Mouse (Mus musculus) limb, embryonic 12.5 days (tissue): Measurements from ENCODE around the gene Sox1. TPM values are rescaled to one million over a fixed set of nuclear protein-coding genes. Genes with fewer than 3 reads are reported as not detected.

Source experiments
- ATAC-seq: fragments of 200-750 bp; cut with Nextera tagmentation; 2 replicates; pipeline ENCODE4 v1.8.0; 2017; ENCODE audit warnings: low read depth, moderate TSS enrichment; ENCODE audit not compliant: insufficient number of reproducible peaks, insufficient read depth, low FRiP score, low TSS enrichment
- H3K27ac ChIP-seq: fragments of 300-500 bp; sonication (generic); 2 replicates; pipeline ENCODE4 v1.5.1; 2016; ENCODE audit warnings: mild to moderate bottlenecking, moderate library complexity
- H3K27me3 ChIP-seq: fragments of 300-500 bp; sonication (generic); 2 replicates; pipeline ENCODE4 v1.6.1; 2016; ENCODE audit warnings: mild to moderate bottlenecking, moderate library complexity
- H3K36me3 ChIP-seq: fragments of 300-500 bp; sonication (generic); 2 replicates; pipeline ENCODE4 v1.6.1; 2016; ENCODE audit warnings: mild to moderate bottlenecking, moderate library complexity
- H3K4me1 ChIP-seq: fragments of 300-500 bp; sonication (generic); replicated peaks from 2 replicates; pipeline ENCODE4 v1.6.1; 2016
- H3K4me2 ChIP-seq: fragments of 300-500 bp; sonication (generic); 2 replicates; pipeline ENCODE4 v1.6.1; 2016; ENCODE audit warnings: mild to moderate bottlenecking, moderate library complexity
- H3K4me3 ChIP-seq: fragments of 300-500 bp; sonication (generic); replicated peaks from 2 replicates; pipeline ENCODE4 v1.5.1; 2016; ENCODE audit warnings: mild to moderate bottlenecking
- H3K9ac ChIP-seq: fragments of 300-500 bp; sonication (generic); replicated peaks from 2 replicates; pipeline ENCODE4 v1.6.1; 2016; ENCODE audit warnings: mild to moderate bottlenecking, moderate library complexity
- H3K9me3 ChIP-seq: fragments of 300-500 bp; sonication (generic); 2 replicates; pipeline ENCODE4 v1.6.1; 2016; ENCODE audit warnings: mild to moderate bottlenecking, moderate library complexity
- WGBS: fragments of 180-500 bp; shearing (Covaris S2); methylation state at CpG from one replicate; pipeline ENCODE4 v1.1.7; 2016; 5-methylcytosine and 5-hydroxymethylcytosine counted together
- polyA plus RNA-seq: library from polyadenylated mRNA; unstranded; fragments of >200 nt; fragmentation: Nextera tagmentation; extraction: Ambion mirVana; gene quantifications from 2 replicates; pipeline ENCODE4 v1.2.1, GENCODE M21; 2016

Gene Sox1
- polyA plus RNA-seq, 1 experiment from 2014 or later: not detected

DNA sequence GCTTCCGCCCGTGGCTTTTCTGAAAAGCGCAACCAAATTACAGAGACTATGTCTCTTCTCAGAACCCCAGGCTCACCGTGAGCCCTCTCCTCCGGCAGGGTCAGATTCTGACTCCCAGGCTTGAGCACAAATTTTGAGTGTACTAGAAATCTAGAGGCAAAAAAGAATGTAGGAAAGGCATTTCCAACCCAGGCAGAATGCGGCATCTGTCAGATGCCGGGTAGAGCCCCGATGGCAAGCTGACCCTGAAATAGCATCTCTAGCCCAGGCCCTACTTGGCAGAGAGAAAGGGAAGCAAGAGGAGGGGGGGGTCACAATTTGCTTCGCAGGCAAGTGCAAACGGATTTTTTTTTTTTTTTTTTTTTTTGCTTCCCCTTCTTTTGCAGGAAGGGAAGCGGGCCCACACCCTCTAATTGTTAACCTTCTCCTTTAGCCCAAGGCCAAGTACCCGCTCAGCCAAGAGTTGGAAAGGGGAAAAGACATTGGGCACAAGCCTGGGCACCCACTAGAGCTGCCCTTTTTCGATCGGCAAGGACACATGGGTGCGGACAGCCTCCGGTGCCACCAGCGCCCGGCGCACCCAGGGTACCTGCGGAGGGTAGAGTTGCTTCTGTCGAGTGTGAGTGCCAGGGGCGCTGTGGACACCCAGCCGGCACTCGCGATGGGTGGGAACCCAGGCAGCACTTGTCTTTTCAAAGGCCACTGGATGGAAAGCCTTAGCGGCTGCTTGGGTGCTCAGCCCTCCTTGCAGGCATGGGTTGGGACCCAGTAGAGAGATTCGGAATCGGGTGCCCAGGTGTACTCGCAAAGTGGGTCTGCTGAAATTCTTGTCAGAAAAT lies 5.1 kb upstream of the Sox1 start:
- H3K4me1 ChIP-seq: peaks cover 17% of the 10 kb centered on the region
- H3K4me3 ChIP-seq: no peak overlapping the region
- 1% methylated on average over 29 of the region's 29 CpGs for WGBS
- no peaks in the 10 kb centered on the region for H3K9me3 ChIP-seq
- no peak overlapping the region for H3K27ac ChIP-seq
- peaks cover 96% of the 10 kb centered on the region for H3K27me3 ChIP-seq
- no peak overlapping the region for H3K4me2 ChIP-seq
- no peak overlapping the region for H3K9ac ChIP-seq
- no peaks in the 10 kb centered on the region for H3K36me3 ChIP-seq
- no peak for ATAC-seq

- Histone ChIP-seq H3K9ac (no peak overlapping the region), H3K4me2 (no peak overlapping the region), H3K4me1 (peaks cover 15% of the 10 kb centered on the region), H3K4me3 (no peak overlapping the region), H3K36me3 (no peaks in the 10 kb centered on the region), H3K9me3 (no peaks in the 10 kb centered on the region), H3K27ac (no peak overlapping the region), H3K27me3 (peaks cover 96% of the 10 kb centered on the region)
- 1% methylated on average over 38 of the region's 38 CpGs for WGBS
- no peak for ATAC-seq
Observed at GRCm38 (mm10) chr8:12390640-12391365, 4.3 kb upstream of the Sox1 start.

GRCm38 (mm10) chr8:12391366-12392250 lies 3.5 kb upstream of the Sox1 start:
- Histone ChIP-seq H3K4me2 (no peak overlapping the region), H3K4me3 (no peak overlapping the region), H3K36me3 (no peaks in the 10 kb centered on the region), H3K4me1 (peaks cover 12% of the 10 kb centered on the region), H3K27me3 (peaks cover 96% of the 10 kb centered on the region), H3K9ac (no peak overlapping the region), H3K27ac (no peak overlapping the region), H3K9me3 (no peaks in the 10 kb centered on the region)
- WGBS: 1% methylated on average over 37 of the region's 37 CpGs
- ATAC-seq: no peak

DNA sequence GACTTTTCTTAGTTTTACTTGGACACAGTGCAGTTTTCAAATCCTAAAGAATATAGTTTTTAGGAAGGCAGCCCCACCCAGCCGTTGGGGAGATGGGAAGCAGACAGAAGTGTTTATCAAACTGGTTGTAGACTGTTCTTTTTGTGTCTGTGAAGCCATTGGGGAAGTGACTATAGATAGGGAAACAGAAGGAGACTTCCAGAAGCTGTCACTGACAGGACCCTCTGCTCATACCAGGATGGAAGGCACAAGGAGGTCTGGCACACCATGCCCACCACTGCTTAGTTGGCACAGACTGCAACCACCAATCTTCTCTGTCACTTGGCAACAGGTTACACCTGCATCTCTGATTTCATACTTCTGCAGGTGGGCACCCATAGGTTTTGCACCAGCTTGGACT lies 2.3 kb upstream of the Sox1 start:
- Histone ChIP-seq H3K4me1 (peaks cover 21% of the 10 kb centered on the region), H3K36me3 (no peaks in the 10 kb centered on the region), H3K9ac (no peak overlapping the region), H3K4me3 (no peak overlapping the region), H3K9me3 (no peaks in the 10 kb centered on the region), H3K27ac (no peak overlapping the region), H3K27me3 (peaks cover 96% of the 10 kb centered on the region), H3K4me2 (no peak overlapping the region)
- 3% methylated on average over 1 of the region's 1 CpGs for WGBS
- ATAC-seq: no peak

DNA sequence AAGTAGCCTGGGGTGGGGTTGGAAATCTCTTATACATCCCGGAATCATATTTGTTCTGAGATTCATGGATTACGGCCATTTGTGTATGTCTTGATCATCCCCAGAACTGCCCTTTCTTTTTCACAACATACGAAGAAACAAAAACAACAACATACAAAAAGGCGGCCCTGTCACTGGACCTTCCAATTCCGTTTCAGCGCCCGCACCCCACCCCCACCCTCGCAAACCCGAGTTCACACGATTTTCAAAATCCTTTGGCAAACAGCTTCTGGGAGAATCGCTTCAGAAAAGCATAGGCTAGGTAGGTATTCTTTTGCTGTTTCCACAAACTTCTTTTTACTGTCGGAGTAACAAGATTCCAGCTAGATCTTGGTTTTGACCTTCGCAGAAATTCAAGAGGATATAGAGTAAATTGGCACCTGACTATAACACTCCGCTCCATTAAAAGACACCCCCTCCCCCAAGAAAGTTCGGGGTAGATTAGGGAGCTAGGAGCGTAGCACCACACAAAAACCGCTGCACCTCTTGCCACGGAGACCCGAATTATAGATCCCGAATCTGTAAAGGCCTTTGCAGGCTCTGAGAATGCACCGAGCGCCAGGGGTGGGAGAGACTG lies 602 bp upstream of the Sox1 start:
- H3K4me2 ChIP-seq: peak overlapping the region; percentile 65
- H3K36me3 ChIP-seq: no peaks in the 10 kb centered on the region
- no peak; the same call in 1 of the 2 replicates for ATAC-seq
- 2% methylated on average over 22 of the region's 22 CpGs for WGBS
- peaks cover 21% of the 10 kb centered on the region for H3K4me1 ChIP-seq
- no peaks in the 10 kb centered on the region for H3K9me3 ChIP-seq
- H3K27ac ChIP-seq: no peak overlapping the region
- H3K27me3 ChIP-seq: peaks cover 94% of the 10 kb centered on the region
- H3K9ac ChIP-seq: no peak overlapping the region
- H3K4me3 ChIP-seq: peak overlapping the region; percentile 43

GRCm38 (mm10) chr8:12396501-12397345 lies 1.6 kb downstream of the Sox1 start:
- peak overlapping the region; percentile 48 for H3K4me2 ChIP-seq
- H3K9me3 ChIP-seq: no peaks in the 10 kb centered on the region
- WGBS: under 1% methylated on average over 102 of the region's 118 CpGs
- H3K27ac ChIP-seq: no peak overlapping the region
- ATAC-seq: no peak
- no peaks in the 10 kb centered on the region for H3K36me3 ChIP-seq
- peaks cover 93% of the 10 kb centered on the region for H3K27me3 ChIP-seq
- H3K4me3 ChIP-seq: peak overlapping the region; percentile 36
- H3K4me1 ChIP-seq: peaks cover 34% of the 10 kb centered on the region
- 0 out of 2 replicates have a peak overlapping the region, but pooled peaks have one; percentile 18 for H3K9ac ChIP-seq

- under 1% methylated on average over 59 of the region's 59 CpGs for WGBS
- Histone ChIP-seq H3K9ac (0 out of 2 replicates have a peak overlapping the region, but pooled peaks have one; percentile 18), H3K27ac (no peak overlapping the region), H3K4me3 (peak overlapping the region; percentile 36), H3K4me1 (peaks cover 37% of the 10 kb centered on the region), H3K4me2 (peak overlapping the region; percentile 48), H3K27me3 (peaks cover 93% of the 10 kb centered on the region), H3K36me3 (no peaks in the 10 kb centered on the region), H3K9me3 (no peaks in the 10 kb centered on the region)
- no peak for ATAC-seq
Observed at GRCm38 (mm10) chr8:12397346-12397925, 2.3 kb downstream of the Sox1 start.

DNA sequence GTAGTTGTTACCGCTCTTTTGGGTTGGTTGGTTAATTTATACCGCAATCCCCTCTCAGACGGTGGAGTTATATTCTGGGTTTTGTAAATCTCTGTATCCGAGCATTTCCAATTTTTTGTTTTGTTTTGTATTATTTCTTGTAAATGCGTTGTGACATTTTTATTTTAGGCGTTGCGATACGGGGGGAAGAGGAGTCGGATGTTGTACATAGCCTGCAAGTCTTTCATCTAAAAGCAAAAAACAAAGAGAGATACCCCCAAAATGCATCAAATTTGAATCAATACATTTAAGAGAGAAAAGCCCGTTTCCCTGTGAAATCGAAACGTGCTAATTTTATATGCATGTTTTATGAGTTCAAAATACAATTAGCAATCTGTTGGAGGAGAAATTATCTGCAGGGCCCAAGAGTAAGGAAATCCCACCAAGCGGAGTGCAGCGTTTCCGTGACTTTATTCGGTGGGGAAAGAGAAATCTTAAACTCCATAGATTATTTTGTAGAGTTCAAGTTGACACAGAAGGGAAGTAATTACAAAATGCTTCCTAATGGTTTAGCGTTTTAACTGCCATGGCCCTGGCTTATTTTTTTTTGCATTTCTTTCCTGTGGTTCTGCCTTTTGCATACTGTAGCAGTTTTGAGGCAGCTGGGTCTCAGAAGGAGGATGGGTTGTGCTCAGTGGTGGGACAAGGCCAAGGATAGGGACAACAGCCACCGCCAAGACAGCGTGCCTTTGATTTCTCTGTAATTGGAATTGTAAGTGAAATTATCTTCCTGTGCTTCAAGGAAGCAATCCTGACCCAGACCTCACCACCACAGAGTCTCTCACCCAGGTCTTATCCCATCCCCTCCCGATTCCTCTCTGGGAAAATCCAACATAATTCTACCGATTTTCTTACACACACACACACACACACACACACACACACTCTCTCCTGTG lies 3.2 kb downstream of the Sox1 start:
- H3K4me1 ChIP-seq: peaks cover 37% of the 10 kb centered on the region

More for the DNA sequence above, 3.2 kb downstream of the Sox1 start:
- Histone ChIP-seq H3K9ac (no peak overlapping the region), H3K36me3 (no peaks in the 10 kb centered on the region), H3K4me3 (no peak overlapping the region), H3K27ac (no peak overlapping the region), H3K27me3 (peaks cover 93% of the 10 kb centered on the region), H3K4me2 (no peak overlapping the region), H3K9me3 (no peaks in the 10 kb centered on the region)
- no peak for ATAC-seq
- WGBS: 1% methylated on average over 21 of the region's 21 CpGs
